Mouse (Mus musculus): ENCODE results near the gene Sirt6.

Sirt6 gene

GRCm38 (mm10) chr10:81626101-81626993, 1.2 kb downstream of the Sirt6 start:
- DNase-seq (ENCODE audit: low spot score in 2 of 2): peak in 1 of 2 experiments; percentile 20

GRCm38 (mm10) chr10:81623441-81623840, 4.2 kb downstream of the Sirt6 start:
- DNase-seq (ENCODE audit: low spot score in 2 of 2): no peak

- DNase-seq (ENCODE audit: low spot score in 2 of 2): no peak
These were observed 6.8 kb downstream of the Sirt6 start for GRCm38 (mm10) chr10:81620786-81621185.

GRCm38 (mm10) chr10:81619976-81620375, 7.6 kb downstream of the Sirt6 start:
- no peak for DNase-seq (ENCODE audit: low spot score in 2 of 2)

GRCm38 (mm10) chr10:81615486-81615885, 12.1 kb downstream of the Sirt6 start:
- DNase-seq (ENCODE audit: low spot score in 2 of 2): no peak

- DNase-seq (ENCODE audit: low spot score in 2 of 2): no peak
These were observed 14.8 kb downstream of the Sirt6 start for GRCm38 (mm10) chr10:81612779-81613178.

GRCm38 (mm10) chr10:81608308-81608707, 19.3 kb downstream of the Sirt6 start:
- DNase-seq (ENCODE audit: low spot score in 2 of 2): no peak

- peak; percentile 98 to 99 for DNase-seq (ENCODE audit: low spot score in 2 of 2)
These were observed 21.4 kb downstream of the Sirt6 start, which contains the start of gene BC025920 for GRCm38 (mm10) chr10:81605974-81606751. BC025920 (plus strand) TSS chr10:81606270.

GRCm38 (mm10) chr10:81605666-81605973, 22.0 kb downstream of the Sirt6 start:
- DNase-seq (ENCODE audit: low spot score in 2 of 2): no peak

- peak; percentile 73 to 88 for DNase-seq (ENCODE audit: low spot score in 2 of 2)
These were observed 22.5 kb downstream of the Sirt6 start for GRCm38 (mm10) chr10:81604968-81605665.

GRCm38 (mm10) chr10:81604019-81604967, 23.3 kb downstream of the Sirt6 start:
- no peak for DNase-seq (ENCODE audit: low spot score in 2 of 2)

- peak; percentile 24 to 40 for DNase-seq (ENCODE audit: low spot score in 2 of 2)
These were observed 24.9 kb downstream of the Sirt6 start for GRCm38 (mm10) chr10:81602741-81603151.

- DNase-seq (ENCODE audit: low spot score in 2 of 2): no peak
These were observed 26.1 kb downstream of the Sirt6 start for GRCm38 (mm10) chr10:81601396-81601905.

- DNase-seq (ENCODE audit: low spot score in 2 of 2): peak; percentile 93 to 94
These were observed 26.8 kb downstream of the Sirt6 start, which contains the start of gene Tle6 for GRCm38 (mm10) chr10:81600738-81601203. Tle6 (minus strand) TSS chr10:81601073.

GRCm38 (mm10) chr10:81600096-81600495, 27.5 kb downstream of the Sirt6 start:
- DNase-seq (ENCODE audit: low spot score in 2 of 2): no peak

GRCm38 (mm10) chr10:81599630-81600029, 28.0 kb downstream of the Sirt6 start:
- no peak for DNase-seq (ENCODE audit: low spot score in 2 of 2)

GRCm38 (mm10) chr10:81598871-81599270, 28.7 kb downstream of the Sirt6 start:
- no peak for DNase-seq (ENCODE audit: low spot score in 2 of 2)

GRCm38 (mm10) chr10:81598342-81598741, 29.3 kb downstream of the Sirt6 start:
- DNase-seq (ENCODE audit: low spot score in 2 of 2): no peak

- DNase-seq (ENCODE audit: low spot score in 2 of 2): peak; percentile 54 to 63
These were observed 30.3 kb downstream of the Sirt6 start for GRCm38 (mm10) chr10:81597137-81597950.

- DNase-seq (ENCODE audit: low spot score in 2 of 2): peak in 1 of 2 experiments; percentile 63
These were observed 31.0 kb downstream of the Sirt6 start for GRCm38 (mm10) chr10:81596611-81597010.
